Mouse (Mus musculus) small intestine, adult 2 months (tissue): ENCODE data around the gene Armcx4. TPM values are rescaled to one million over a fixed set of nuclear protein-coding genes. Genes with fewer than 3 reads are reported as not detected.
"Not testable (repeated sequence)": the region's sequence is repeated elsewhere in the genome, so short reads cannot be mapped to it uniquely, and the experiment has no call there.

Source experiments
- H3K27ac ChIP-seq: fragments of 200-500 bp; 2 replicates; pipeline ENCODE4 v1.5.1; 2012; ENCODE audit warnings: low read depth, low read length, control low read depth, inconsistent platforms; ENCODE audit not compliant: insufficient read depth
- H3K27me3 ChIP-seq: fragments of 200-500 bp; 2 replicates; pipeline ENCODE4 v1.6.1; 2012; ENCODE audit warnings: mild to moderate bottlenecking, moderate library complexity, low read length, inconsistent platforms; ENCODE audit not compliant: control insufficient read depth, insufficient read depth
- H3K36me3 ChIP-seq: fragments of 200-500 bp; 2 replicates; pipeline ENCODE4 v1.6.1; 2012; ENCODE audit warnings: mild to moderate bottlenecking, low read length, control low read depth, inconsistent platforms; ENCODE audit not compliant: control insufficient read depth, insufficient read depth
- H3K4me1 ChIP-seq: fragments of 200-500 bp; 2 replicates; pipeline ENCODE4 v1.6.1; 2012; ENCODE audit warnings: low read length, inconsistent platforms, mixed read lengths; ENCODE audit not compliant: control insufficient read depth, insufficient read depth, insufficient read length
- H3K4me3 ChIP-seq: fragments of 200-500 bp; 2 replicates; pipeline ENCODE4 v1.5.1; 2012; ENCODE audit warnings: low read depth, mild to moderate bottlenecking, control low read depth, inconsistent platforms, low read length, moderate library complexity
- CTCF ChIP-seq: fragments of 200-500 bp; IDR thresholded peaks from 2 replicates; pipeline ENCODE4 v1.5.1; 2012; ENCODE audit warnings: low read depth, mild to moderate bottlenecking, control low read depth, inconsistent platforms, low read length, moderate library complexity, mixed read lengths; ENCODE audit not compliant: insufficient replicate concordance, insufficient read length; ENCODE audit errors: extremely low read depth
- POLR2A ChIP-seq: fragments of 200-500 bp; IDR thresholded peaks from 2 replicates; pipeline ENCODE4 v1.6.1; 2012; ENCODE audit warnings: low read depth, mild to moderate bottlenecking, control low read depth, inconsistent platforms, low read length, moderate library complexity
- WGBS: fragments of 180-500 bp; shearing (Covaris S2); methylation state at CpG from one replicate; pipeline ENCODE4 v1.1.7; 2018; 5-methylcytosine and 5-hydroxymethylcytosine counted together
- polyA plus RNA-seq: library from polyadenylated mRNA; depleted of rRNA; stranded (reverse); fragments of >200 nt; gene quantifications from 2 replicates; pipeline ENCODE4 v1.2.3, GENCODE M21; 2012; rRNA removed

Gene Armcx4
- polyA plus RNA-seq, 1 experiment = 0.15 TPM

DNA sequence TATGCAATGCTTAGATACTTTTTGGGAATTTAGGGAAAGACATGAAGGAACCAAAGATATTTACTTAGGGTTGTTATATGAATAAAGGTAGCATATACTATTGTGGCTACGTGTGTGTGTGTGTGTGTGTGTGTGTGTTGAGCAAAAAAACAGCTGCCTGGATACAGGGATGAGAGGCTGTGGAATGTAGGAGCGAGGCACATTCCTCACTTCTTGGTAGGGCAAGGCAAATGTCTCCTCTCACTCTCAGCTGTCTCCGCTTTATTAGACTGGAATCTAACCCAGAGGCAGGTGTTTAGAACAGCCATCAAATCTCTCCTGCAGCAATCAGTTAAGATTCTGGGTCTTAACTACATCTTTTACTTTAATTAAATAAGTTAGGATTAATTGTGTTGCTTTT, 30.5 kb downstream of the Armcx4 start:
- Histone ChIP-seq H3K27ac (no peak overlapping the region), H3K4me1 (no peaks in the 10 kb centered on the region), H3K4me3 (no peak overlapping the region), H3K36me3 (no peaks in the 10 kb centered on the region), H3K27me3 (no peaks in the 10 kb centered on the region)
- TF ChIP-seq CTCF (no peak), POLR2A (no peak)
- 51% methylated on average over 3 of the region's 3 CpGs for WGBS

DNA sequence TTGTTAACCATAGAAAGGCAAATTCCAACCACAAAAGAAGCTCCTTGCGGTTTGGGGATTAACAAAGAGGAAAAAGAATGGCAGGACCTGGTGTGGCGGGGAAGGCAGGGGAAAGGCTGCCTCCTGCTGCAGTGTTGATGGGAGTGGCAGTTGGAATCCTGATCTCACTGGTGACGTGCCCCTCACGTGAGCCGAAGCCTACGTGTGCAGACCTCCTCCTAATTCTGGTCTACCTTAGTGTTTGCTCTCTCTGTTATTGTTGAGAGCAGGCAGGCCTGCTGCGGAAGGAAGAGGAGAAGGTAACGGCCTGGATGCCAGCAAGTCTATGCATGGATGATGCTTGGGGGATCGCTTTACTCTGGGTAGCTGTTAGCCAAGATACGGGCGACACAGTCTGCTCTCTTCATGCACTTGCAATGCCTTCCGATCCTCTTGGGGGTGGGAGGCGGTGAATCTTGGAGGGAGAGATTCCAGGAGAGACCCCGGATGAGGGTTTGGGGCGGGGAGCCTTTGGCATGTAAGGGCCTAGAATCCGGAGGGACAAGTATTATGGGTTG, 31.5 kb downstream of the Armcx4 start, which contains the start of gene Armcx1:
Gene Armcx1, plus strand, starts transcription at position 212 of the 557 bp plus-strand sequence.
- TF ChIP-seq POLR2A (no peak), CTCF (no peak)

DNA sequence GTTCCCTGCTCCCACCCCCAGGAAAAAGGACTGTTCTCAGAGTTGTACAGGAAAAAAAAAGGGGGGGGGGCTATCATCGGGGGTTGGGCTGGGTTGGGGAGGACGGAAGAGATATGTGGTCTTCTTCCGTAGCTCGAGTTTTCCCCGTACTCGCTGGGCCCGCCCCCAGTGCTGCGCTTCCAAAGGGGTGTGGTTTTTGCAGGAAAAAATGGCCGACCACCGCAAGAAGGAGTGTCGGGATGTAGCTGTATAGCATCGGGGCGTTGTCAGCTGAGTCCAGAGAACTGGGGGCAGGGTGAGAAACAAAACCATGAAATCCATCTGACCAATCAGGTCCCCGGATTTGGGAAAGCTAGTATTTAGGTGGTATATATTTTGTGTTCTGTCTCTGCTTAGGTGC, 32.2 kb downstream of the Armcx4 start:
- H3K4me3 ChIP-seq = peak overlapping the region; percentile 62
- no peaks in the 10 kb centered on the region for H3K36me3 ChIP-seq
- WGBS = 10% methylated on average over 14 of the region's 14 CpGs
- no peaks in the 10 kb centered on the region for H3K4me1 ChIP-seq
- H3K27ac ChIP-seq = no peak overlapping the region
- TF ChIP-seq POLR2A = no peak
- TF ChIP-seq CTCF = no peak
- H3K27me3 ChIP-seq = no peaks in the 10 kb centered on the region

More for the DNA sequence above, 31.5 kb downstream of the Armcx4 start, which contains the start of gene Armcx1:
- Histone ChIP-seq H3K27me3 (no peaks in the 10 kb centered on the region), H3K36me3 (no peaks in the 10 kb centered on the region), H3K27ac (no peak within 1 kb of the TSS), H3K4me3 (peak within 1 kb of the TSS; percentile 62), H3K4me1 (no peaks in the 10 kb centered on the region)
- 5% methylated on average over 16 of the region's 16 CpGs for WGBS

DNA sequence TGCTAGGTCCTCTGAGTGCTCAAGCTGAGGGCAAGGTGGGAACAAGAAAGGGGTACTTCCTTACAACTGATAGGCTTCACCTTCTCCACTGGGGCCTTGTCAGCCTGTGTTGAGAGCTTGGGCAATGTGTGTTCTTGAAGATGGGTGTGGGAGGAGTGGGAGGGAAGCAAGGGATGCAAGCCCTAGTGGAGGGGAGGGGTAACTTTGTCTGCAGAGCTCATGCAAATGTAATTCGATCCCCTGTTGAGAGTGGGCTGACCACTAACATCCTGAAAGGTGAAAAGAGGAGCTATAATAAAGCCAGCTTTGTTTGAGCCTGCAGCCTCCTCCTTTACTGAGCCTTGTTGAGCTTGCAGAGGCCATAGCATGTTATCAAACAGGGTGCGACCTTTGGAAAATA, 37.4 kb downstream of the Armcx4 start:
- WGBS = 46% methylated on average over 2 of the region's 2 CpGs
- not testable (repeated sequence) for H3K4me3 ChIP-seq, H3K27me3 ChIP-seq

DNA sequence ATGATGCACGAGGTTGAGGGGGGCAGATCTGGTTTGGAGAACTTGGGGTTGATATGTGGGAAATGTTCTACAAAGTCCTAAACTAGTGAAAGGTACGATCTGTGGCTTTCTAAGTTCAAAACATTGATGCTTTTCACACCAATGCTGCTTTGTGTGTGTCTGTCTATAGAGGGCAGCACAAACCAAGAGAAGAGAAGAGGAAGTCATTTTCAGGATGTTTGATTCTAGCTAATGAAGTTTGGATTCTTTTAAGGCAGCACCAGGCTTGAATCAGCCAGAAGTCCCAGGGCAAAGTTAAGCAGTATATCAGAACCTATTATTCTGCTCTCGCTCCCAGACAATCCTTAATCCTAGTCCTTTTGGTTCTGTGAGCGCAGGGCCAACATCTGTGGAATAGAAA, 43.5 kb downstream of the Armcx4 start:
- no peaks in the 10 kb centered on the region for H3K4me1 ChIP-seq
- 39% methylated on average over 4 of the region's 4 CpGs for WGBS
- no peak for TF ChIP-seq CTCF
- H3K27ac ChIP-seq = no peak overlapping the region
- H3K27me3 ChIP-seq = no peaks in the 10 kb centered on the region
- no peak overlapping the region for H3K4me3 ChIP-seq
- H3K36me3 ChIP-seq = no peaks in the 10 kb centered on the region

More for the DNA sequence above, 37.4 kb downstream of the Armcx4 start:
- H3K36me3 ChIP-seq, H3K4me1 ChIP-seq, H3K27ac ChIP-seq: not testable (repeated sequence)

DNA sequence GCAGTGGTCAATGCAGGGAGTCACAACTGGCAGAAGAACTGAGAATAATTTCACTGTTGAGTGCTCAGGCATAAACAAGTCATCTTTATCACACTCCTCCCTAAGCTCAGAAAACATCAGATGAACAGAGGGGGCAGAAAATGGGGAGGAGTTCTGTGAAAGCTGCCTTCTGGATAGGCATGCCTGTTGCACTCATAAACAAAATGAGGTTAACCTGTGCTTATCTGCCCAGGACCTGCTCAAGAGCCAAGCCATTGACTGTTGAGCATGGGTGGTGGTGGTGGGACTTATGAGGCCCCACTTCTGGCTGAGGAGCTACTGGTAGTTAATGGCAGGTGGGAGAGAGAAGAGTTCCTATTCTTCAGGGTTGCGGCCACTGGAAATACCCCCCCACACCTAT, 51.5 kb downstream of the Armcx4 start:
- no peaks in the 10 kb centered on the region for H3K27me3 ChIP-seq
- no peaks in the 10 kb centered on the region for H3K4me1 ChIP-seq
- H3K36me3 ChIP-seq = no peaks in the 10 kb centered on the region
- WGBS = 100% methylated on average over 1 of the region's 1 CpGs
- no peak overlapping the region for H3K27ac ChIP-seq
- H3K4me3 ChIP-seq = no peak overlapping the region
- TF ChIP-seq CTCF = no peak
- no peak for TF ChIP-seq POLR2A

DNA sequence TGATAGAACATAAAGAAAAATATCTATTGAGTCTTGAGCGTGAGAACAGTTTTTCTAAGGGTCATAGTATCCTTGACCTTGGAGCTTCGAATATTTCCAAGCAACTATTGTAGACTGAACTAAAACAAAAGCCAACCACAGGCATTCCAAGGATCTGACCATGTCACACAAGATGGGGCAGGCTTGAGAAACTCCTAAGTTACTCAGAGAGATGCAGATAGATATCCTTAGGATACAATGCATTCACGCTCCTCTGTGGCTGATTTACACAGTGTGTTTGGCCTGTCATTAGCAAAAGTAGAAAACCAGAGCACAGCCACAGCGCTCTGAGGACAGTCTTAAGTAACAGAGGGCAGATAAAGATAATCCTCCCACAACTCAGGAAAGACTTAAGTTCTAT, 52.8 kb downstream of the Armcx4 start:
- Histone ChIP-seq H3K4me3 (no peak overlapping the region), H3K27ac (no peak overlapping the region), H3K36me3 (no peaks in the 10 kb centered on the region), H3K27me3 (no peaks in the 10 kb centered on the region), H3K4me1 (no peaks in the 10 kb centered on the region)
- WGBS = 57% methylated on average over 4 of the region's 4 CpGs
- TF ChIP-seq POLR2A = no peak
- no peak for TF ChIP-seq CTCF

DNA sequence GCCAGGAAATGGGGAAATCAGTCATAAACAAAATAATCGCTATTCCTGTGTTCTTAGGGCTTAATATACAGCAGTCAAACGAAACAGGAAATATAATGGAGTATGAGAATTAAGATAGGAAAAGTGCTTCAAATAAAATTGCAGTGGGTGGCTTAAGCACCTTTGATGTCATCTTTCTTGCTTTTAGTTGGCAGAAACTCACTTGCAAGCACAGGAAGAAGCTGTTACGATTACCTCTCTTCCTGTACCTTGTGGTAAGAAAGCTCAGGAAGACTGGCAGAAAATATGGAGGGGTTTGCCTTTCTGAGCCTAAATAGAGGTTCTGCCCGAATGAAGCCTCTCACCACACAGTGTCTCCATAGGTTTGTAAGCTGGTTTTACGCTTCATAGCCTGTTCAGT, 55.5 kb downstream of the Armcx4 start:
- Histone ChIP-seq H3K4me1 (no peaks in the 10 kb centered on the region), H3K36me3 (no peaks in the 10 kb centered on the region), H3K27me3 (no peaks in the 10 kb centered on the region), H3K27ac (no peak overlapping the region), H3K4me3 (no peak overlapping the region)
- TF ChIP-seq CTCF = no peak
- TF ChIP-seq POLR2A = no peak
- 56% methylated on average over 5 of the region's 5 CpGs for WGBS

Other genes starting within 250 kb of the Armcx4 start
- gene Taf7l, start 210.0 kb upstream of the Armcx4 start, polyA plus RNA-seq = not detected in 2 replicates
- 0.27 and 0.66 TPM in 2 replicates for gene Timm8a1, start 144.7 kb upstream of the Armcx4 start, polyA plus RNA-seq
- gene Btk, start 102.9 kb upstream of the Armcx4 start, polyA plus RNA-seq = 0.19 and 0.48 TPM in 2 replicates
- 48.0 and 60.3 TPM in 2 replicates for gene Rpl36a, start 100.9 kb upstream of the Armcx4 start, polyA plus RNA-seq
- 0.65 and 0.98 TPM in 2 replicates for gene Gla, start 85.4 kb upstream of the Armcx4 start, polyA plus RNA-seq
- gene Hnrnph2, start 85.3 kb upstream of the Armcx4 start, polyA plus RNA-seq = 1.1 and 3.8 TPM in 2 replicates
- gene Armcx1, start 31.4 kb downstream of the Armcx4 start, polyA plus RNA-seq = 0.18 and 0.44 TPM in 2 replicates
- 0.24 and 0.36 TPM in 2 replicates for gene Armcx6, start 64.9 kb downstream of the Armcx4 start, polyA plus RNA-seq
- 0.42 TPM in 2 replicates for gene Armcx3, start 70.1 kb downstream of the Armcx4 start, polyA plus RNA-seq
- 2.6 and 2.7 TPM in 2 replicates for gene Armcx2, start 122.7 kb downstream of the Armcx4 start, polyA plus RNA-seq